Mouse (Mus musculus) small intestine, adult 2 months (tissue): ENCODE results near the gene Farp2.

Source experiments
- CTCF ChIP-seq: fragments of 200-500 bp; IDR thresholded peaks from 2 replicates; pipeline ENCODE4 v1.5.1; 2012; ENCODE audit warnings: low read depth, mild to moderate bottlenecking, control low read depth, inconsistent platforms, low read length, moderate library complexity, mixed read lengths; ENCODE audit not compliant: insufficient replicate concordance, insufficient read length; ENCODE audit errors: extremely low read depth
- POLR2A ChIP-seq: fragments of 200-500 bp; IDR thresholded peaks from 2 replicates; pipeline ENCODE4 v1.6.1; 2012; ENCODE audit warnings: low read depth, mild to moderate bottlenecking, control low read depth, inconsistent platforms, low read length, moderate library complexity

GRCm38 (mm10) chr1:93649604-93650172 lies 137.8 kb downstream of the Farp2 start:
- TF ChIP-seq CTCF (no peak), POLR2A (no peak)
